Mouse (Mus musculus) megakaryocyte, embryonic 14.5 days (primary cell): ENCODE measurements around the gene Pptc7. TPM values are rescaled to one million over a fixed set of nuclear protein-coding genes. Genes with fewer than 3 reads are reported as not detected.

Experiments used
- H3K27me3 ChIP-seq: replicated peaks from 2 replicates; pipeline ENCODE3; 2012; ENCODE audit warnings: inconsistent platforms
- H3K36me3 ChIP-seq: replicated peaks from 2 replicates; pipeline ENCODE3; 2012; ENCODE audit warnings: low read length, inconsistent platforms, mixed read lengths
- H3K4me1 ChIP-seq: 2 replicates; pipeline ENCODE4 v1.6.1; 2012; ENCODE audit warnings: inconsistent platforms
- H3K4me3 ChIP-seq: replicated peaks from 2 replicates; pipeline ENCODE3; 2012; ENCODE audit warnings: moderate library complexity, mild to moderate bottlenecking, inconsistent platforms
- H3K9me3 ChIP-seq: 2 replicates; pipeline ENCODE4 v1.6.1; 2012; ENCODE audit warnings: inconsistent platforms
- FLI1 ChIP-seq: IDR thresholded peaks from 2 replicates; pipeline ENCODE4 v1.6.1; 2012; ENCODE audit warnings: low read length, inconsistent platforms, mixed read lengths
- GATA1 ChIP-seq: IDR thresholded peaks from 3 replicates; pipeline ENCODE4 v1.6.1; 2012; ENCODE audit warnings: mixed read lengths, low read length, inconsistent platforms, borderline replicate concordance
- polyA plus RNA-seq: library from polyadenylated mRNA; stranded (reverse); fragments of >175 nt; gene quantifications from 2 replicates; pipeline ENCODE4 v1.2.3, GENCODE M21; 2012; ENCODE audit warnings: low replicate concordance; ENCODE audit not compliant: insufficient read depth

The Pptc7 gene
- polyA plus RNA-seq, 1 experiment = 5.0 TPM

- Histone ChIP-seq H3K36me3 (peaks cover 12% of the 10 kb centered on the region), H3K4me3 (peak within 1 kb of the TSS; percentile 97), H3K27me3 (no peaks in the 10 kb centered on the region), H3K9me3 (no peaks in the 10 kb centered on the region), H3K4me1 (peaks cover 34% of the 10 kb centered on the region)
- TF ChIP-seq FLI1 (no peak), GATA1 (no peak)
These were observed 69.8 kb downstream of the Pptc7 start, which contains the start of the genes Rad9b and Vps29 for GRCm38 (mm10) chr5:122353807-122354491. Gene Rad9b, minus strand, starts transcription at chr5:122354233. Gene Vps29, plus strand, starts transcription at chr5:122354369.

- no peaks in the 10 kb centered on the region for H3K27me3 ChIP-seq
- H3K36me3 ChIP-seq = peaks cover 17% of the 10 kb centered on the region
- H3K4me1 ChIP-seq = peaks cover 37% of the 10 kb centered on the region
- TF ChIP-seq GATA1 (no peak), FLI1 (no peak)
- H3K9me3 ChIP-seq = no peaks in the 10 kb centered on the region
- H3K4me3 ChIP-seq = peak overlapping the region; percentile 97
These were observed 70.4 kb downstream of the Pptc7 start for GRCm38 (mm10) chr5:122354492-122355067.

- Histone ChIP-seq H3K36me3 (peaks cover 57% of the 10 kb centered on the region), H3K9me3 (no peaks in the 10 kb centered on the region), H3K4me3 (peak within 1 kb of the TSS; percentile 100), H3K27me3 (no peaks in the 10 kb centered on the region), H3K4me1 (peaks cover 30% of the 10 kb centered on the region)
- TF ChIP-seq GATA1 (no peak), FLI1 (no peak)
These were observed 87.5 kb downstream of the Pptc7 start, which contains the start of gene Gpn3 for GRCm38 (mm10) chr5:122371591-122372191. Gene Gpn3, plus strand, starts transcription at chr5:122371876.

- peaks cover 36% of the 10 kb centered on the region for H3K4me1 ChIP-seq
- TF ChIP-seq GATA1 = peak; percentile 89
- TF ChIP-seq FLI1 = peak; percentile 24; the same call in 1 of the 2 replicates
- no peaks in the 10 kb centered on the region for H3K9me3 ChIP-seq
- no peaks in the 10 kb centered on the region for H3K27me3 ChIP-seq
- H3K36me3 ChIP-seq = peaks cover 57% of the 10 kb centered on the region
- H3K4me3 ChIP-seq = peak within 1 kb of the TSS; percentile 100
These were observed 88.1 kb downstream of the Pptc7 start, which contains the start of gene Fam216a for GRCm38 (mm10) chr5:122372192-122372769. Gene Fam216a, minus strand, starts transcription at chr5:122372364.

GRCm38 (mm10) chr5:122372878-122373277, 88.7 kb downstream of the Pptc7 start:
- Histone ChIP-seq H3K36me3 (peaks cover 52% of the 10 kb centered on the region), H3K4me3 (peak overlapping the region; percentile 100)
- no peak for TF ChIP-seq GATA1
- TF ChIP-seq FLI1 = no peak

More at GRCm38 (mm10) chr5:122372878-122373277, 88.7 kb downstream of the Pptc7 start:
- H3K4me1 ChIP-seq = peaks cover 36% of the 10 kb centered on the region
- H3K27me3 ChIP-seq = no peaks in the 10 kb centered on the region
- no peaks in the 10 kb centered on the region for H3K9me3 ChIP-seq

Other genes starting within 250 kb of the Pptc7 start
- gene Cux2, start 234.3 kb upstream of the Pptc7 start, polyA plus RNA-seq = 4.5 TPM in 1 of 2 replicates, not detected in the other
- gene Myl2, start 183.4 kb upstream of the Pptc7 start, polyA plus RNA-seq = not detected in 2 replicates
- gene Ccdc63, start 143.5 kb upstream of the Pptc7 start, polyA plus RNA-seq = not detected in 2 replicates
- gene Ppp1cc, start 126.1 kb upstream of the Pptc7 start, polyA plus RNA-seq = 22.9 and 52.2 TPM in 2 replicates
- 6.0 TPM in 1 of 2 replicates, not detected in the other for gene Hvcn1, start 77.6 kb upstream of the Pptc7 start, polyA plus RNA-seq
- 3.2 and 11.9 TPM in 2 replicates for gene Tctn1, start 19.9 kb upstream of the Pptc7 start, polyA plus RNA-seq
- gene Rad9b, start 69.9 kb downstream of the Pptc7 start, polyA plus RNA-seq = 0.25 TPM in 1 of 2 replicates, not detected in the other
- 20.9 TPM in 1 of 2 replicates, not detected in the other for gene Vps29, start 70.0 kb downstream of the Pptc7 start, polyA plus RNA-seq
- 6.5 and 26.4 TPM in 2 replicates for gene Gpn3, start 87.5 kb downstream of the Pptc7 start, polyA plus RNA-seq
- gene Fam216a, start 88.0 kb downstream of the Pptc7 start, polyA plus RNA-seq = 13.1 and 33.6 TPM in 2 replicates
- gene Arpc3, start 107.5 kb downstream of the Pptc7 start, polyA plus RNA-seq = 10.4 and 49.2 TPM in 2 replicates
- 2.8 and 10.1 TPM in 2 replicates for gene Anapc7, start 137.3 kb downstream of the Pptc7 start, polyA plus RNA-seq
- gene Atp2a2, start 217.9 kb downstream of the Pptc7 start, polyA plus RNA-seq = 17.2 and 27.1 TPM in 2 replicates